Mouse (Mus musculus): ENCODE results near the gene Ttc7b. TPM values are rescaled to one million over a fixed set of nuclear protein-coding genes. Genes with fewer than 3 reads are reported as not detected.

The Ttc7b gene
- total RNA-seq, 2 experiments from 2014 or later, result 81.8 to 94.3 TPM

DNA sequence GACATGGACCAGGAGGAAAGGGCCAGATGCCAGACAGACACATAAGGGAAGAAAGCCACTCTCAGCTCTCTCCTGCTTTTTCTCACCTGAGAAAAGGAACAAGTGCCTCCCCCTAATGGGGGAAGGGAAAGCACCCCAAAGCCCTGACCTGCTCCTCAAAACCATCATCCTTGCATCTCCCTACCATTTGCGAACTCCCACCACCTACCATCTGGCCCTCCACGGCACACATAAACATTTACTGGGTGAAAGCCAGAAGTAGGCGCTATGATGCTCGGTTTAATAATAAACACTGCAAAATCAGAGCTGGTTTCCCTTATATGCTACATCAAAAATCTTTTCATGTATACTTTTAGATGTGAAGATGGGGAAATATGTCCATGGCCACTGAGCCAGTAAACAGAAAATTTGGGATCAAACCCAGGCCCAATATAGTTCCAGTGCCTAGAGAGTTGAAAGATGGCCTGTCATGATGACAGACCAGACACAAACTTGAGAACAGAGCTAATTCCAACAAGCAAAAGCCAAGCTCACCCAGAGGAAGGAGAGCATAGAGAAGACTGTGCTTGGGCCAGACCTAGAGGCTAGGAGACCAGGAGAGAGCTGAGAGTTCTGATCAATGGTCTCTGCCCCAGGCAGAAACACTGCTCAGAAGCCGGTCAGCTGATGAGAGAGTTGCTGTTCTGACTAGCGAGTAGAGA lies 91.1 kb downstream of the Ttc7b start:
- no peak for DNase-seq
- intact Hi-C loops (cut with DNase I; ENCODE audit: low total_unique reads), result no loop called here

DNA sequence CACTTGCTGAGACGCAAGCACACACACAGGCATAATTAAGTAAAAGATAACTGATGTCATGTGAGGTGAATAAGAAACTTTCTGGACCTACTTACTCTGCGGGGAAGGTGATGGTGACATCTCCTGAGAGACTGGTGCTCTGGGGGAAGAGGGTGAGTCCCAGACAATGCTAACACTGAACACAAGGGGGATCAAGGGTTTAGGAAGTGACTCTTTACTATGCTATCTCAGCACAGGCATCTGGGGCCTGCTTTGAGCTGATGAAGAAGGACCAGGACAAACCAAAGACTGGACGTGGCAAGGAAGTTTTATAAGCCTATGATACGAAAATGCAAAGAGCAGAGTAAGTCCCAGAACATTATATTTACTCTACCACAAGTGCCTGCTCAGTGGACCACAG lies 92.4 kb downstream of the Ttc7b start:
- intact Hi-C loops (cut with DNase I; ENCODE audit: low total_unique reads), result no loop called here
- DNase-seq, result no peak

DNA sequence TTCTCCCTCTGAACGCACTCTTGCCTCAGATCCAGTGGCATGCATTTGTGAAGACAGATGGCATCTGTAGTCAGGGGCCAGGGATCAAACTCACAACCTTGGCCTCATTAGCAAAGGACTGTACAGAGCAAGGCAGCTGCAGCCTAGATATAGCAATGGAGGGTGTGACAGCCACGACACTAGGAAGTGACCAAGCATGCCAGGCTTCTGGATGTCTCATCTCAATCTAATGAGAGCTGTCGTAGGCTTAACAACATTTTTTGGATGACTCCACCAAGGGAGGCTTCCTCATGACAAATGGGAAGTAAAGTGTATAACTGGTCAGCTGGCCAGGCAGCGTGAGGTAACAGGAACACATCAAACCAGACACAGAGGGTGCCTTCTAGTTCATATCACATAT lies 94.4 kb downstream of the Ttc7b start:
- no peak for DNase-seq
- intact Hi-C loops (cut with DNase I; ENCODE audit: low total_unique reads), result no loop called here

DNA sequence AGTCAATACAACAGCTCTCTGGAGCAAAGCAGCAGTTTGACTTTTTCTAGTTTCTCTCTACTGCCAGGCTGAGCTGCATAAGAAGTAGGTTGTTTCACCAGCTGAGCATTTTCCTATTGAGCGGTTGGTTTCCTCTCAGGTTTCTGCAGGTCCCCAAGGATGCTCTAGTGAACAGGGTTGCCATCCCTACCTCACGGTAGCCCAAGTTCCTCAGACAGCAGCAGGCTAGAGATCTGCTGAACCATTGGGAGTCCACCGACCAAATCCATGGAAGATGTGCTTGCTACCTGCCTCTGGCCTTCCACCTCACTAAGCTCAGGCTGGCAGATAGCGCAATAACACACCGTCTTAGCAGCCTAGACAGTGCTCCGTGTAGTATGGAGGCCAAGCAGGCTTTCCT lies 95.6 kb downstream of the Ttc7b start:
- DNase-seq, result no peak
- intact Hi-C loops (cut with DNase I; ENCODE audit: low total_unique reads), result no loop called here

DNA sequence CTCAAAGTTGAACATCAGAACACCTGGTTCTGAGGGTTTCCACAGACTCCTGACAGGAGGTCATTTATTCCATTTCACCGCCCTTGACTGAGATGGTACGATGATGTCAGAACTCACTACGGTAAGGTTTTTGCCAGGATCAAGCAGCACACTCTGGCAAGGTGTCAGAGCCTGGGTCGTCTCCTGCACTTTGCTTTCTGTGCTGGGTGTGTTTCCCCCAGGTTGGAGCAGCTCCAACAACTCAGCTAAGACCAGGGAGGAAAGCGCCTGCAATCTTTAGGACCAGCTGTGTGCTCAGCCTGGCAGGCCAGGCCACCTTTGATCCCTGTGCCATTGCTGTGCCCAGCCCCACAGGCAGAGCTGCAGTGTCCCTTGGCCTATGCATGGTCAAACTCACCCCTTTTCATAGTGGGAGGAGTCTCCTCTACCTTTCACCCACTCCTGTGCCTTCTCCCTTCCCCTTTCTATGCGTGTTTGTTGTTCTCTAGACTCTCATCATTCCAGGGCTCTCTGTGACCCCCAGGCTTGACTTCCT lies 98.3 kb downstream of the Ttc7b start:
- intact Hi-C loops (cut with DNase I; ENCODE audit: low total_unique reads), result no loop called here
- DNase-seq, result no peak

DNA sequence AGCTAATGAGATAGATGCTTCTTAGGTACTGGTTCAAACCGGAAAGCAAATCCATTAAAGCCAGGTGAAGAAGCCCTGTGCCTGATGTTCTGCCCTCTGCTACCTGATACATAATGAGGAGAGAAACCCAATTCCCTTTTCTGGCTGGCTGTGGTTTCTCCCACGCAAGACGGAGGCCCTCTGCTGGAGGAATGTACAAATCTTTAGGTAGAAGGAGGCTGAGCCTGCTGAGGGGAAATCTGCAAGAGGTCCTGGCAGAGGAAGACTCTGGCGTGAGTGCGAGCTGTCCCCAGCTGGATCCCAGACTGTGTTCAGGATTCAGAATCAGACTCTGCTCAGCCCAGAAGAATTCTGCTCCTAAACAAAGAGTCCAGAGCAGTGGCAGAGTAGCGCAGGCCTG lies 99.1 kb downstream of the Ttc7b start:
- DNase-seq, result peak; percentile 49
- intact Hi-C loops (cut with DNase I; ENCODE audit: low total_unique reads), result no loop called here

DNA sequence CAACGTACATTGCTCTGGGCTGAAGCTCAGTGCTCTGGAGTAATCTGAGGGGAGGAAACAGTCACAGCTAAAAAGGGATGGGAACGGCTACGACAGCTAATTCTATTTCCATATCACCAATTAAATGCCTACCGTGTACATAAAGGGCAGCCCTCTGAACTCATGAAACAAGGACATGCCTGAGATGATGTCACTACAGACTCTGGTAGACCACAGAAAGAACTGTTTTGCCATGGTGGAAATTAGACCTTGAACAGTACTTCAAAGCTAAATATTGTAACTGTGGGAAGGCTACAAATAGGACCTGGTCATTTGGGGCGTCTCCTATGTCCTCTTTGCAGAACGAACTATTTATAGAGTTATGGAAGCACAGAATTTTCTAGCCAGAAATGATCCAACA lies 99.7 kb downstream of the Ttc7b start:
- intact Hi-C loops (cut with DNase I; ENCODE audit: low total_unique reads), result no loop called here
- no peak for DNase-seq

DNA sequence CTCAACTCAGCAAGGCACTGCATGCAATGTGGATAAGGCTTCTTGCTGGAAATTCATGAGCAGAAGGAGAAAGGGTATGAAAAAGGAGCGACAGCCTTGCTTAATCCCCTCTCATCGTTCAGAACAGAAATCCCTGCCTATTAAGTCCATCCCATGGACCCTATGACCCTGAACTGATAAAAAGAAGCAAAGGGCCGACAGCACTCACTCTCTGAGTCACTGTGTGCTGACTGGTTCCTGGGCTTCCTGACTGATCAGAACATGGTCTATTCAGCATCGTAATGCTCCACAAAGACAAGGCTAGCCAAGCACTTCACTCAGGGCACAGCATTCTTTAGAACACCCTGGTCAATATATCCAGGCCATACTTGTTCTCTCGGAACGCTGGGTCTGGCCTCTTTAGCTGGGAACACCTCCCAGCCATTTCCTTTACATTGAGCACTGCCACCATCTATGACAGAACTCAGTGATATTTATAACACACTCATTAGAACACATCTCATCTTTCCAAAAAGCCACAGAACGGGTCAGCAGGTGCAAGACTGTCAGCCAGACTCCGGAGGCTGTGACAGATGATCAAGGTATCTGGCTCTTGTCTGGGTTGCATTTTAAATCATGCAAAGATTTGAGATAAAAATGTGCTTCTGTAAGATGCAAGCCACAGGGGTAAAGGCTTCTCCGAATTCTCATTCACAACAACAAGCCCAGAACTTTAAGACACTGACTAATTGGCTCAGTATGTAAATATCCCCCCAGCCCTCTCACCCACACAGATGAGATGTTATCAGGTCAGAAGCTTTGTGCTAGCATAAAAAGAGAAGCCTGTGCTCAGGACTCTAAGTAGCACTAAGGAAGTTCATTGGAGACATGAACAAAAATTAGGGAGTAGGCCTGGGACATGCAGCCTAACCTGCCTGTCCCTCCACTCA lies 100.4 kb downstream of the Ttc7b start:
- intact Hi-C loops (cut with DNase I; ENCODE audit: low total_unique reads), result no loop called here
- no peak for DNase-seq

DNA sequence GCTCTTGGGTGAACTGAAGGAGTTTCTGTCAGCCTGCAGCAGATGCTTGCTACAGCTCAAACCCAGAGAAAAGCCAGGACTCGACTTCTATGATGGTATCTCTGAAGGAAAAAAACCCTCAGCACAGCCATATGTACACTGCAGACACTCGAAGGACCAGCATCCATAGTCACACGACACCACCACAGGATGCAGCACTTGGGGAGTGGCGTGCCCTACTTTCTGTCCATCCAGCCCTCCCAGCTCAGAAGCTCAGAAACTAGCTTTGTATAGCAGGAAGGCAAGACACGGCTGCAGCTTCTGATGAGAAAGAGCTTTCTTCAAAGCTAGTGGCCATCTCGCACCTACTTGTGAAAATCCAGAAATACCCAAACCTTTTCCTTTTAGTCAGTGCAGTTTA lies 104.8 kb downstream of the Ttc7b start:
- intact Hi-C loops (cut with DNase I; ENCODE audit: low total_unique reads), result no loop called here

DNA sequence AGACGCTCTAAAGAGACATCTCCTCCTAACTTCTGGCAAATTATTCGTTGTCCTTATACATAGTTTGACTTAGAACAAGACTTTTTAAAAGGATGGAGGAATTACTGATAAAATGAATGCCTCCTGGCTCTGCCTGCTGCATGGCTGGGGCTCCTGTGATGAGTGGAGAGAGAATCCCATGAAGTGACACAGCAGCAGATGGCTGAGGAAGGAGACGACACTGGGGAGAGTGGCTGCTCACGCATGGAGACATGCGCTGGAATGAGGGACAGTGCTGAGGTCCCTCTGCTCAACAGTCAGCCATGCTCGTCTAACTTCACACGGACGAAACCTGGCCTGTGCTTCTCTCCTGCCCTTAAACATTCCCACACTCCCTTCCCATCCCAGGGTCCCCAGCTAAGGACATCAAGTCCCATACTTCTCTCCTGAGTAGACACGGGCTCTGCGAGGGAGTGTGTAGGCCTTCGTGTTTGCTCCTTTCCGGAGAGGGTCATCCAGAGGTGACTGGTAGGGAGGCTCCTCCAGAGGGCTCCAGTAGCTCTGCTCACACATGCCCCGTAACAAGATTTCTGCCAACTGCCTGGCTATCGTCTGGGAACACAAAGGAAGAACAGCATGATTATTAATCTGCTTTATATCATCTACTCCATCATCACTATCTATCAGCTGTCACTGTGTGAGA lies 105.8 kb downstream of the Ttc7b start:
- no peak for DNase-seq
- intact Hi-C loops (cut with DNase I; ENCODE audit: low total_unique reads), result no loop called here

More for the DNA sequence above, 104.8 kb downstream of the Ttc7b start:
- DNase-seq, result no peak

DNA sequence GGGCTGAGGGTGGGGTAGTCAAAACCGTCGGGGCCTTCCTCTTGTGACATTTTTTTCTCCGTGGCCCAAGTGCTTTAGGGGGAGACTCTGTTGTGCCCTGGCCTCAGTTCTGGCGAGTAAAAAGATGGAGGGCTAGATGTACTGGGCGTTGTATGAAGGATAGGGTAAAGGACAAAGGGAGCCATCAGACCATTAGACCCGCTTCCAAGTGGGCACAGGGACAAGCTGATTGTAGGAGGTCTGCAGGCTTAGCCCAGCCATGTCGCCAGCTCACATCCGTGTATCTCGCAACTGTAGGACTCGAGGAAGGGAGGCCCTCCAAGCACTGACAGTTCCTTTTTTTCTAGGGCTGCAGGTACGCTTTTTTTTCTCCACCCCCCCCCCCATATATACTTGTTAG lies 111.9 kb downstream of the Ttc7b start:
- intact Hi-C loops (cut with DNase I; ENCODE audit: low total_unique reads), result no loop called here
- DNase-seq, result no peak

DNA sequence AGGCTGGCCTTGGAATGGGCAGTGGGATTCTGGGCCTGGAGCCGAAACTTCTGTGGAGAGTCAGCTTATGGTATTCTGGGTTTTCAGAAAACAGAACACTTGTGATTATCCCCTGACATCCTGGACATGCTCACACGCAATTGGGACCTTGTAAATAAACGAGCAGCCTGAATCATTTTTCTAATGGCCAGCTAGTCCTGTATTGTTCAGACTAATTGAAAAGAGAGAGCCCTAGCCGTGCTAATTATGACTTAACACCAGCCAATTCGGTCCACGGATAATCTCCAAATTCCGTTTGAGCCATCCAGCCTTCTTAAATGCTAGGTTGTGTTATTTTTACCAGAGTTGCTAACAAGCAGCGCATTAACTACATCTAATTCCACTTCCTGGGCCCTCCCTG lies 112.5 kb downstream of the Ttc7b start:
- no peak for DNase-seq
- intact Hi-C loops (cut with DNase I; ENCODE audit: low total_unique reads), result no loop called here

DNA sequence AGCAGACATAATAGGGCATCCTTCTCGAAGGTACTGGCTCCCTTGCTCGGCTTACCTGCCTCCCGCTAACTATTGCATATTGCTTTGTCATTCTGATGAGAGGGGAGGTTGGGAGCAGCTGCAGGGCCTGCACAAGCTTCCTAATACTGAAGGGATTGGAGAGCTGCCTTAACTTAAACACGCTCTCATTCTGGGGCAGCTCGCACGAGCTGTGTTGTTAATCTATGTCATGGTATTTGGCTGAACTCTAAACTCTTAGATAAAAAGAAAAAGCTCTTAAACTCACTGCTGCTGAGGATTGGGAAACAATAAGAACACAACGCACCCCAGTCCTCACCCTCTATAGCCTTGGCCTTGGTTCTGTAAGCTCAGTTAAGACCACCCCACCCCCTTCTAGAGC lies 113.3 kb downstream of the Ttc7b start:
- DNase-seq, result no peak
- intact Hi-C loops (cut with DNase I; ENCODE audit: low total_unique reads), result no loop called here

DNA sequence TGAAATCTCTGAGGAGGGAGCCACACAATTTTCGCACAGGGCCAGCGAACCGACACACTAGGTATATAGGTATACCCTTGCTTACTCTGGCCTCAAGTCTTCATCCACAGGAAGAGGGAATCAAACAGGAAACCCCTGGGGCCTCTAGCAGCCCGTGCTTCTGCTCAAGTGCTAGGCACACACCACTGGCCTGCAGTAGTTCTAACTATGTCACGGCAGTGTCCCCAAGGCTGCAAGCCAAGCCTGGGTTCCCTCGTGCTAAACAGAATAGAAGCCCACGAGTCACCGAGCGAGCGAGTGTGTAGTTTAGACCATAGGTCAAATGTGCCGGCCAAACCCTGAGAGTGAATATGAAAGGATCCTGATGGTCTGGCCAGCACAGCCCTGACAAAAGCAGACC lies 114.5 kb downstream of the Ttc7b start:
- no peak for DNase-seq
- intact Hi-C loops (cut with DNase I; ENCODE audit: low total_unique reads), result no loop called here

DNA sequence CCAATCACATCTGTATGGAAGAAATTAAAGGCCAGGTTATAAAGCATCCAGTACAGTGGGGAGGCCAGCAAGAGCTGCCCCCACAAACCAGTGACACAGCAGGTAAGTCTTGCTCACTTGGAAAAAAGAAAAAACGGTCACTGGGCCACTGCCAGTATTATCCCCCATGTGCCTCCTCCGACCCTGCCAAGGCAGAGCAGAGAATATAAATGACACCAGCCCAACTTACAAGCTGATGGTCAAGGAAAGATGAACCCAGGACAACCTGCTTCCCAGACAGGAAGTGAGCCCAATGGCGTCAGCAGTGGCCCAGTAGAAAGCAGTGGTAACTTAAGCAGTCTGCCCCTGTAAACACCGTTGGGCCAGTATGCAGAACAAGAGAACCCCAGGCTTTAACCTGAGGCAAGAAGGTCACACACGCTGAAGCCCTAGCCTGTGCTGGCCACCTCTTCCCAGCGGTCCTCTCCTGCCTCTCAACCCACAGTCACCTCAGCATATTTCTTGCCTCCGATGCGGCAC lies 115.1 kb downstream of the Ttc7b start:
- intact Hi-C loops (cut with DNase I; ENCODE audit: low total_unique reads), result no loop called here
- peak; percentile 32 for DNase-seq

DNA sequence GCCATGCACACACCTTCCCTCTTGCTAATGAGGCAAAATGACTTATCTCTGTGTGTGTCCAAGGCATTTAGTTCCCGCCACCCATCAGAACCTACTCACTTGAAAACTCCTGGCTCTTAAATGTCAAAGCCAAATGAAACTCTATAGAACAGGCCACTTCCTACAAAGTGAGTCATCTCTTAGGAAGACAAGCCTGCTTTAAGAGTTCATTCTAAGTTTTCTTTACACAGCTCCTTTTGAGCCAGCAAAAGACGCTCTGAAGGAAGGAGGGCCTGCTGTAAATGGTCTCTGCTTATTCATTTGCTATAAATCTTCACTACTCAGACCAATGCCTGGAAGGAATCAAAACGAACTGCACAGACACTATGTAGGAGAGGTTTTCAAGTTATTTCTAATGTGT lies 116.2 kb downstream of the Ttc7b start:
- intact Hi-C loops (cut with DNase I; ENCODE audit: low total_unique reads), result no loop called here
- no peak for DNase-seq

DNA sequence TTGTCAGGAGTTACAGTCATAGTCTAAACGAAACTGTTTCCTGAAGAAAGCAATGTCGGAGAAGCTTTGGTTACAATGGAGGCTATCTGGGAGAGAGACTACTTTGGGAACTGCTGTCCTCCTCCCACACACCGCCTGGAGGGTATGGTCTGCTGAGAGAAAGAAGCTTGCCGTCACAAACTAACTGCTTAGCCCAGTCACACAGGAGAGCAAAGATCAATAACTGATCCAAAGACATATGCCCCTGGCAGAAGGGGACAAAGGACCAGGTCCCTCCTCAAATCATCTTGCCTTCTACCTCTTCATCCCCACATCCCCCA lies 117.7 kb downstream of the Ttc7b start:
- intact Hi-C loops (cut with DNase I; ENCODE audit: low total_unique reads), result no loop called here
- DNase-seq, result no peak

DNA sequence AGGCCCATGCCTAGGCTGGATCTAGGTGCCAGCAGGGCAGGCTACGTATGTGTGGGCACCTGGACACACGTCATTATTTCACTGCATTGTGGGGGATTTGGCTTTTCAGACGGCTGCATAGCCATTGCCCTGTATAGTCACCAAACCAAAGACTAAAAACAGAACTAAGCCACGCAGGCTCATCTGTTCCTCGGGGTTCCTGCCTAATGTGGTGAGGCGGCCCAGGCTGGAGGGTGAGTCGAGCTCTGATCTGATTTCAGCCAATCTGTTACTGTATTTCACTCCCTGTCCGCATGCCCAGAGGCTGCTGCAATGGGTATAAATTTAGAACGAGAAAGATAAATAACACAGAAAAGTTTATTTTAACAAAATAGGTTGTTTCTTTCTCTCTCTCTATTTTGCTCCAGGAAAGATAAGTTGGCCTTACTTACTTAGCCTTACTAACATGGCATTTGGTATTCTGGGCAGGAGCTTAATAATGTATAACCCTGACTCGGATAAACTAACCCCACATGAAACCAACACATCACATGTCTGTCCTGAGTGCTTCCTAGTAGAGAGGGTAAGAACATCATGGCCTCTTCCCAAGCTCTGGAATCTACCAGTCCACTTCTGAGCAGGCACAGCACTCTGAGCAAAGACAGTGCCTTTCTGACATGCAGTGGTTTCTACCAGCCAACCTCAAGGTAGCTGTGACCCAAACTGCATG lies 118.2 kb downstream of the Ttc7b start:
- intact Hi-C loops (cut with DNase I; ENCODE audit: low total_unique reads), result no loop called here
- peak; percentile 46 for DNase-seq

DNA sequence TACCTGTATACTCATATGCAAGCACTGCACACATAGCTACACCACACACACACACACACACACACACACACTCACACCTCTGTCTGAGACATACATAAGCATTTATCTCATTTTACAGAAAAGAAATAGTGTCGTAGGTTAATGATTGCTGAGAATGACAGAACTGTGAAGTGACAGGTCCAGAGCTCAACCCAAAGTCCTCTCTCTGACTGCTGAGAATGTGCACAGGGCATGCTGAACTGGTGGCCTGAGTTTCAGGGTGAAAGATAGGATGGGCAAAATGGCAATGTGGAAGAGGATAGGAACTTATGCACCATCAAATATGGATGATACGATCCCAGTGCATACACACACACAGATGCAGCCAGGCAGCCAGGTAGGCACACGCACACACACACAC lies 120.5 kb downstream of the Ttc7b start:
- intact Hi-C loops (cut with DNase I; ENCODE audit: low total_unique reads), result no loop called here
- DNase-seq, result no peak

Measured in gastrocnemius, postnatal 14 days (tissue).